Mouse (Mus musculus) pancreas, adult 10 weeks (tissue): ENCODE measurements around the gene Crb2. TPM values are rescaled to one million over a fixed set of nuclear protein-coding genes. Genes with fewer than 3 reads are reported as not detected.

Experiments used
- polyA plus RNA-seq: library from polyadenylated mRNA; stranded (reverse); fragments of 350-450 nt; fragmentation: Illumina TruSeq; extraction: RNeasy Lipid Tissue Mini Kit (QIAGEN cat#74804); gene quantifications from one replicate; pipeline ENCODE4 v1.2.3, GENCODE M21; 2015; ENCODE audit warnings: low read depth, low replicate concordance; ENCODE audit not compliant: insufficient read depth

The Crb2 gene
- 1.1 TPM for polyA plus RNA-seq

GRCm38 (mm10) chr2:37776016-37776415 is at the start of gene Crb2:
Gene Crb2 (plus strand): TSS chr2:37776249.

Other genes starting within 250 kb of the Crb2 start
- gene Strbp, start 72.4 kb upstream of the Crb2 start, polyA plus RNA-seq = 4.7 TPM